Mouse (Mus musculus) hindlimb bud, embryonic 11.5 days (tissue): Measurements from ENCODE around the gene Tgfb2.

ENCODE experiments used
- DNase-seq: peaks from one replicate; pipeline ENCODE4 v3.0.0-alpha.2; 2012; ENCODE audit warnings: low read depth, low spot score; ENCODE audit errors: extremely low spot score

Gene Tgfb2

GRCm38 (mm10) chr1:186656732-186657329, 49.0 kb downstream of the Tgfb2 start:
- DNase-seq: no peak

- DNase-seq: no peak
Measured at GRCm38 (mm10) chr1:186656201-186656600, 49.6 kb downstream of the Tgfb2 start.

GRCm38 (mm10) chr1:186655096-186655495, 50.7 kb downstream of the Tgfb2 start:
- DNase-seq: no peak

- no peak for DNase-seq
Measured at GRCm38 (mm10) chr1:186652208-186652607, 53.6 kb downstream of the Tgfb2 start.

- DNase-seq: peak; percentile 1
Measured at GRCm38 (mm10) chr1:186650011-186650410, 55.8 kb downstream of the Tgfb2 start.

GRCm38 (mm10) chr1:186637304-186638213, 68.2 kb downstream of the Tgfb2 start:
- DNase-seq: no peak

GRCm38 (mm10) chr1:186635045-186635444, 70.7 kb downstream of the Tgfb2 start:
- DNase-seq: no peak

GRCm38 (mm10) chr1:186631457-186631856, 74.3 kb downstream of the Tgfb2 start:
- DNase-seq: no peak

- no peak for DNase-seq
Measured at GRCm38 (mm10) chr1:186630971-186631370, 74.8 kb downstream of the Tgfb2 start.

GRCm38 (mm10) chr1:186627451-186627995, 78.3 kb downstream of the Tgfb2 start:
- DNase-seq: no peak

- DNase-seq: peak; percentile 42
Measured at GRCm38 (mm10) chr1:186624474-186624873, 81.3 kb downstream of the Tgfb2 start.

GRCm38 (mm10) chr1:186621812-186622211, 84.0 kb downstream of the Tgfb2 start:
- no peak for DNase-seq

GRCm38 (mm10) chr1:186618285-186618684, 87.5 kb downstream of the Tgfb2 start:
- no peak for DNase-seq

GRCm38 (mm10) chr1:186611371-186611770, 94.4 kb downstream of the Tgfb2 start:
- no peak for DNase-seq

GRCm38 (mm10) chr1:186610481-186610880, 95.3 kb downstream of the Tgfb2 start:
- no peak for DNase-seq

- DNase-seq: no peak
Measured at GRCm38 (mm10) chr1:186609793-186610233, 96.0 kb downstream of the Tgfb2 start.

GRCm38 (mm10) chr1:186608116-186608515, 97.7 kb downstream of the Tgfb2 start:
- DNase-seq: no peak

GRCm38 (mm10) chr1:186605635-186606034, 100.2 kb downstream of the Tgfb2 start:
- no peak for DNase-seq

- DNase-seq: no peak
Measured at GRCm38 (mm10) chr1:186604124-186604523, 101.7 kb downstream of the Tgfb2 start.

GRCm38 (mm10) chr1:186588226-186588625, 117.6 kb downstream of the Tgfb2 start:
- DNase-seq: no peak

- no peak for DNase-seq
Measured at GRCm38 (mm10) chr1:186587065-186587804, 118.6 kb downstream of the Tgfb2 start.
